Mouse (Mus musculus) kidney, embryonic 16.5 days (tissue): ENCODE measurements around the gene Aamp. TPM values are rescaled to one million over a fixed set of nuclear protein-coding genes. Genes with fewer than 3 reads are reported as not detected.
A peak's percentile ranks its signal among the peaks of the same experiment; 100 is the strongest.
"Not testable (repeated sequence)": the region's sequence is repeated elsewhere in the genome, so short reads cannot be mapped to it uniquely, and the experiment has no call there.

ENCODE experiments used
- ATAC-seq: fragments of 200-750 bp; cut with Nextera tagmentation; 2 replicates; pipeline ENCODE4 v1.8.0; 2017; ENCODE audit warnings: moderate TSS enrichment; ENCODE audit not compliant: low FRiP score, low TSS enrichment
- H3K27ac ChIP-seq: fragments of 300-500 bp; sonication (generic); 2 replicates; pipeline ENCODE4 v1.5.1; 2014; ENCODE audit warnings: low read length
- H3K27me3 ChIP-seq: fragments of 300-500 bp; sonication (generic); 2 replicates; pipeline ENCODE4 v1.6.1; 2014; ENCODE audit warnings: low read length, control low read depth, mixed read lengths; ENCODE audit not compliant: insufficient read depth
- H3K36me3 ChIP-seq: fragments of 300-500 bp; sonication (generic); 2 replicates; pipeline ENCODE4 v1.6.1; 2014; ENCODE audit warnings: low read length, control low read depth, mixed read lengths; ENCODE audit not compliant: insufficient read depth
- H3K4me1 ChIP-seq: fragments of 300-500 bp; sonication (generic); 2 replicates; pipeline ENCODE4 v1.6.1; 2014; ENCODE audit warnings: low read length, control low read depth, mixed read lengths; ENCODE audit not compliant: insufficient read depth
- H3K4me2 ChIP-seq: fragments of 300-500 bp; sonication (generic); replicated peaks from 2 replicates; pipeline ENCODE4 v1.6.1; 2014; ENCODE audit warnings: low read depth, low read length
- H3K4me3 ChIP-seq: fragments of 300-500 bp; sonication (generic); 2 replicates; pipeline ENCODE4 v1.5.1; 2014; ENCODE audit warnings: mild to moderate bottlenecking, low read length
- H3K9ac ChIP-seq: fragments of 300-500 bp; sonication (generic); replicated peaks from 2 replicates; pipeline ENCODE4 v1.6.1; 2014; ENCODE audit warnings: low read length
- H3K9me3 ChIP-seq: fragments of 300-500 bp; sonication (generic); 2 replicates; pipeline ENCODE4 v1.6.1; 2016; ENCODE audit warnings: low read length, control low read depth
- WGBS: fragments of 180-500 bp; shearing (Covaris S2); extraction: QIAGEN DNeasy Blood & Tissue Kit; methylation state at CpG from one replicate; pipeline ENCODE4 v1.1.7; 2014; 5-methylcytosine and 5-hydroxymethylcytosine counted together
- polyA plus RNA-seq: library from polyadenylated mRNA; unstranded; fragments of >200 nt; fragmentation: Nextera tagmentation; extraction: Ambion mirVana; gene quantifications from 2 replicates; pipeline ENCODE4 v1.2.1, GENCODE M21; 2015

The Aamp gene
- 322 and 350 TPM in 2 replicates for polyA plus RNA-seq

DNA sequence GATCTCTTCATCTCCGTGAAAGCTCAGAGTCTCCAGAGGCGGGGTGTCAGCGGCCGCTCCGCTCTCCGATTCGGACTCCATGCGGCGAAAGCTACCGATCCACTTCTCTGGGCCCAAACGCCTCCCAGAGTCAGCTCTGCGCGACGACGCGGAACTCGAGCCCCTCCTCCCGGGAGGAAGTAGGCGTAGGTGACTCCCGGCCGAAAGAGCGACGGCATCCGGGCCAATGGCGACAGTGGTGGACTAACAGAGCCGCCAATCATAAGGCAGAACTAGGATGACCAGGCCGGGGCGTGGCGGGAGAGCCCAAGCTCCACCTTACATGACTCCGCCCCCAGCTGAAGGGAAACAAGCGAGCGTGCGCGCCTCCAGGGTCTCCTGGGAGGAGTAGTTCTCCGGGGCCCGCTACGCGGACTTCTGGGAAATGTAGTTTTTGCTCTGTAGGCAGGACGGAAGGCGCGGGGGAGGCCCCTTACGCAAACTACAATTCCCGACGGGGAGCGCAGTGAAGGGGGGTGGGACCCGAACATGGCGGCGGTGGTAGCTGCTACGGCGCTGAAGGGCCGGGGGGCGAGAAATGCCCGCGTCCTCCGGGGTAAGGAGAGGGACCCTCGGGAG, at the start of gene Aamp, which contains the start of gene Pnkd:
TSS of gene Aamp (minus strand) at position 196 of the 618 bp plus-strand sequence.
TSS of gene Pnkd (plus strand) at position 388 of the 618 bp plus-strand sequence.
- Histone ChIP-seq H3K9me3 (no peaks in the 10 kb centered on the region), H3K27ac (peak within 1 kb of the TSS; percentile 68), H3K4me3 (peak within 1 kb of the TSS; percentile 85), H3K4me1 (peaks cover 22% of the 10 kb centered on the region), H3K9ac (peak within 1 kb of the TSS; percentile 83), H3K27me3 (no peaks in the 10 kb centered on the region), H3K4me2 (peak within 1 kb of the TSS; percentile 94), H3K36me3 (peaks cover 52% of the 10 kb centered on the region)
- ATAC-seq = peak; percentile 97
- 0% methylated on average over 56 of the region's 56 CpGs for WGBS

DNA sequence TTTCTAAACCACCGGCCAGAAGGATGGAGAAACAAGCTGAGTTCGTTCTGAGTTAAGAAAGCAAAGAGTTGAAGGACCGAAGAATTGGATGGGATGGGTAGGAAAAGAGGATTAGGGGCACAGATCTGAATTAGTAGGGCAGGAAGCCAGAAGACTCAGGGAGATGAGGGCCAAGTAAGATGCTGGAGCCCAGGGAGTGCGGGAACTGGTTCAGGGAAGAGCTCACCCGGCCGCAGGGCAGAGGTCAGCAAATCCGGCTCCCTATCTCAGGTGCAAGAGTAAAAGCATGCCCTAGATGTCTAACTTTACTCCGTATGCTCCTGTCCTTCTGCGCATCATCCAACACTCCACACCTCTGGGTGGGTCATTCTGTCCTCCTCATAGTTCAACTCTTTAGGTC, 48.4 kb upstream of the Aamp start:
- H3K27me3 ChIP-seq = no peaks in the 10 kb centered on the region
- 0 out of 2 replicates have a peak, but pooled peaks cover 2% of the 10 kb centered on the region for H3K36me3 ChIP-seq
- WGBS = 5% methylated on average over 9 of the region's 9 CpGs
- H3K4me2 ChIP-seq = peak overlapping the region; percentile 87
- no peak for ATAC-seq
- H3K27ac ChIP-seq = peak overlapping the region; percentile 79
- H3K4me1 ChIP-seq = peaks cover 35% of the 10 kb centered on the region
- no peaks in the 10 kb centered on the region for H3K9me3 ChIP-seq
- H3K4me3 ChIP-seq = peak overlapping the region; percentile 62
- peak overlapping the region; percentile 72 for H3K9ac ChIP-seq

DNA sequence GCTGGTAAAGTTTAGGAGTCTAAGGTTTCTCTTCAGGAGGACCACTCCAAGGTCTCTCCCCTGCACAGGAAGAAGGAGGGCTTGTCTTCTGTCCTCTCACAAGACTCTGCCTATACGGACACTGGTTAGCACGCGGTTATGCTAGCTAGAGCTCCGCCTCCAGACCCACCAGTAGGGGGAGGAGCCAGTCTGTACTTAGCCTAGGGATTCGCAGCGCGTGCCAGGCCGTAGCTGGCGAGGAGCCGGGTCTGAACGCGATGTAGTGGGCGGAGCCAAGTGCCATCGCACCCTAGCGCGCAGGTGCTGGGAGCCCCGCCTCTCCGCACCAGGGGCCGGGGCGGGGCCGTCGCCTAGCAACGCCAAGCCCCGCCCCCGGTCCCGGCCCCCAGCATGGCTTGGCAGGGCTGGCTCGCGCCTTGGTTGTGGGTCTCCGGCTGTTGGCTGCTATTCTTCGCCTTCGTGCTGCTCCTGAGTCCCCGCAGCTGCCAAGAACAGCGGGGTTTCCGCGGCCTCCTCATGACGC, 47.8 kb upstream of the Aamp start:
- Histone ChIP-seq H3K9me3 (no peaks in the 10 kb centered on the region), H3K4me2 (peak overlapping the region; percentile 87), H3K27ac (peak overlapping the region; percentile 79), H3K27me3 (no peaks in the 10 kb centered on the region), H3K4me3 (peak overlapping the region; percentile 62), H3K36me3 (0 out of 2 replicates have a peak, but pooled peaks cover 2% of the 10 kb centered on the region), H3K4me1 (peaks cover 35% of the 10 kb centered on the region), H3K9ac (peak overlapping the region; percentile 72)
- peak; percentile 97 for ATAC-seq
- under 1% methylated on average over 36 of the region's 36 CpGs for WGBS

DNA sequence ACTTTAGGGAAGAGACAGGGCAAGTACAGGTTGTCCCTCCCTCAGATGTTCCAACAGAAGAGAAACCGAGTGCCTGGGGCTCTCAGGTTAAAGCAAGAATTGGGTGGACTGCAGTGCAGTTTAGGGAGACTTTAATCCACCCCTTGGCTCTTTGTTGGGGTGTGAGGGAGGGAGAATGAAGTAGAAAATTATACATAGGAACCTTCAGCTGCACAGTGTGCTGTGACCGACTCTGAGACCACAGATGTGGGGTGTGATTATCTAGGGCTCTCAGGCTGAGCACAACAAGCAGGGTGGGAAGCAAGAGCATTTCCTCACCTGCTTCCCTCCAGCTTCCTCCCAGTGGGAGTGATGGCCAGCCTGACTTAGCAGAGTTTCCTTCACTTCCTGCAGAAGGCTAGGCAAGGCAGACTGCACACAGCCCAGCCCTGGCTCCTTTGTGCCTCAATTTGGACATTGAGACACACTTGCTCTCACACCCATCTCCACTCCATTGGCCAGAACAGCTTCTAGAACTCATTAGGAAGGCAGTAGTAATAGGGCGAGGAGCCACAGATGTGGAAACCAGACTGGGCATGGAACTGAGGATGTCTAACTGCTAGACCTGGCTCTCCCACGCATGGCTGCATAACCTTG, 46.6 kb upstream of the Aamp start:
- Histone ChIP-seq H3K27me3 (no peaks in the 10 kb centered on the region), H3K27ac (peak overlapping the region; percentile 79), H3K4me1 (peaks cover 35% of the 10 kb centered on the region), H3K4me2 (no peak overlapping the region), H3K9ac (no peak overlapping the region), H3K36me3 (no peaks in the 10 kb centered on the region), H3K9me3 (no peaks in the 10 kb centered on the region), H3K4me3 (no peak overlapping the region)
- 63% methylated on average over 4 of the region's 4 CpGs for WGBS
- no peak for ATAC-seq

DNA sequence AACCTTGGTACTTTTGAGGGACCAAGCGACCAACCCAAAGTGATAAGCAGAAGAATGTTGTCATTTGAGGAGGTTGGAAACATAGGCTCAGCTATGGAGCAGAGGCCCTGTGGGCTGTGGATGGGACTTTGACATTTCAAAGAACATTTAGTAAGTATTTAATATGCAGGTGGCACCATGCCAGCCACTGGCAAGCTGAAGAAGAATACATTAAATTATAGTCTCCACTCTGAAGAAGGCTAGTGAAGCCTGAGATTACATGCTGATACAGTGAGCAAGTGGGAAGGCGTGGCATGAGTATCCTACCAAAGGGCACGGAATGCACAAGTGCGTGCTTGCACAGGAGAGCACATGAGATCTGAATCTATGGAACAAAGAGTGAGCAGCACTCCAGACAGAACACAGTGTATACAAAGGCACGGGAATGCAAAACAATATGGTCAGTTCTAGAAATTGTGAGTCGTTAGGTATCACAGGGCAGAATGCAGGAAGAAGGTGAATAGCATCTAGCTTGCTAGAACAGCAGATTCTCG, 45.4 kb upstream of the Aamp start:
- no peaks in the 10 kb centered on the region for H3K9me3 ChIP-seq
- H3K27me3 ChIP-seq = no peaks in the 10 kb centered on the region
- H3K4me2 ChIP-seq = no peak overlapping the region
- H3K4me1 ChIP-seq = peaks cover 35% of the 10 kb centered on the region
- no peak overlapping the region for H3K9ac ChIP-seq
- no peak for ATAC-seq
- peak overlapping the region; percentile 79 for H3K27ac ChIP-seq
- no peaks in the 10 kb centered on the region for H3K36me3 ChIP-seq
- no peak overlapping the region for H3K4me3 ChIP-seq
- WGBS = 78% methylated on average over 7 of the region's 7 CpGs

DNA sequence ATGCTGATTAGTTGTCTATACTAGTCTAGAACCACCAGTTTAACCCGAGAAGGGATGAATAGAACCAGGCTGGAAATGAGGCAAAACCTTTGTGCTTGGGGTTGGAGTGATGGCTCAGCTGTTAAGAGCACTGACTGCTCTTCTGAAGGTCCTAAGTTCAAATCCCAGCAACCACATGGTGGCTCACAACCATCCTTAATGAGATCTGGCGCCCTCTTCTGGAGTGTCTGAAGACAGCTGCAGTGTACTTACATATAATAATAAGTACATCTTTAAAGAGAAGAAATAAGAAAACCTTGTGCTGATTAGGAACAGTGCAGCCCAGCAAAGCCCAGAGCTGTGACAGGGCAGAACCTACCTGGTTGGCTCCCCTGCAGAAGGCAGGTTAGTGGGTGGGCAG, 42.4 kb upstream of the Aamp start:
- H3K9ac ChIP-seq, H3K36me3 ChIP-seq, H3K9me3 ChIP-seq, H3K4me3 ChIP-seq, H3K27ac ChIP-seq, H3K27me3 ChIP-seq, H3K4me2 ChIP-seq, ATAC-seq: not testable (repeated sequence)
- H3K4me1 ChIP-seq = peaks cover 19% of the 10 kb centered on the region
- 88% methylated on average over 2 of the region's 2 CpGs for WGBS

DNA sequence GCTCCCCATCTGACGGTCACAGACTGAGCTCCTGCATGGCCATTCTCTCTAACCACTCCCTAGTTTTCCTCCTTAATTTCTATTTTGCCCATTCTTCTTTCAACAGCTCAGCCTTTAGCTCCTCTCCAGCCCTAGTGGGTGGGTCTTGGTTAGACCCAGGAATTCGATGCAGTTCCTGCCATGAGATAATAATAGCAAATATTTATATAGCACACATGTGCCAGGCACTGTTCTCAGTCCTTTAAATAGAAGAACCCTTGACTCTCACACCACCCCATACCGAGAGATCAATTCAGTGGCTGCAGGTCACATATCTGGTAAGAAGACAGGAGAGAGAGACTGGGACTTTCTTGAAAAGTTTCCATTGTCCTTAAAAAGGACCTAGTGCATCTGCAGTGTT, 36.9 kb upstream of the Aamp start:
- H3K27me3 ChIP-seq = no peaks in the 10 kb centered on the region
- no peak overlapping the region for H3K4me2 ChIP-seq
- no peak for ATAC-seq
- 0 out of 2 replicates have a peak, but pooled peaks cover 3% of the 10 kb centered on the region for H3K4me1 ChIP-seq
- no peaks in the 10 kb centered on the region for H3K36me3 ChIP-seq
- WGBS = 84% methylated on average over 3 of the region's 3 CpGs
- no peak overlapping the region for H3K9ac ChIP-seq
- H3K4me3 ChIP-seq = no peak overlapping the region
- no peak overlapping the region for H3K27ac ChIP-seq
- H3K9me3 ChIP-seq = no peaks in the 10 kb centered on the region

DNA sequence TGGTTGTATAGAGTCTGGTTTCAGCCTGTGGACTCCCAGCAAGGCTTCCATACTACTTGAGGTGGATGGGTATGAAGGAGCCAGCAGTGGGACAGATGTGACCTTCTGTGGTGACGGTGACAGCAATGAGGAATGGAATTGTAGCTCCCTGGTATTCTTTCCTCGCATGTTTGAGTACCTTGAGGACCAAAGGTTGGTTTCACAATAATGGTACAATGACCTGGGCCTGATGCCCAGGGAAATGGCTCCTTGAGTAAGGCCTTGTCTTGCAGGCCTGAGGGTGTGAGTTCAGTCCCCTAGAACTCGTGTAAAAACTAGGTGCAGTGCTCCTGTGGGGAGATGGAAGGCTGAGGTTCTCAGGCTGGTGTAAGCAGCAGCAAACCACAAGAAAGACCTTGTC, 34.2 kb upstream of the Aamp start:
- no peak for ATAC-seq
- no peaks in the 10 kb centered on the region for H3K27me3 ChIP-seq
- H3K36me3 ChIP-seq = no peaks in the 10 kb centered on the region
- 89% methylated on average over 3 of the region's 3 CpGs for WGBS
- no peaks in the 10 kb centered on the region for H3K9me3 ChIP-seq
- no peak overlapping the region for H3K27ac ChIP-seq
- no peak overlapping the region for H3K9ac ChIP-seq
- no peak overlapping the region for H3K4me3 ChIP-seq
- 0 out of 2 replicates have a peak, but pooled peaks cover 3% of the 10 kb centered on the region for H3K4me1 ChIP-seq
- no peak overlapping the region for H3K4me2 ChIP-seq

DNA sequence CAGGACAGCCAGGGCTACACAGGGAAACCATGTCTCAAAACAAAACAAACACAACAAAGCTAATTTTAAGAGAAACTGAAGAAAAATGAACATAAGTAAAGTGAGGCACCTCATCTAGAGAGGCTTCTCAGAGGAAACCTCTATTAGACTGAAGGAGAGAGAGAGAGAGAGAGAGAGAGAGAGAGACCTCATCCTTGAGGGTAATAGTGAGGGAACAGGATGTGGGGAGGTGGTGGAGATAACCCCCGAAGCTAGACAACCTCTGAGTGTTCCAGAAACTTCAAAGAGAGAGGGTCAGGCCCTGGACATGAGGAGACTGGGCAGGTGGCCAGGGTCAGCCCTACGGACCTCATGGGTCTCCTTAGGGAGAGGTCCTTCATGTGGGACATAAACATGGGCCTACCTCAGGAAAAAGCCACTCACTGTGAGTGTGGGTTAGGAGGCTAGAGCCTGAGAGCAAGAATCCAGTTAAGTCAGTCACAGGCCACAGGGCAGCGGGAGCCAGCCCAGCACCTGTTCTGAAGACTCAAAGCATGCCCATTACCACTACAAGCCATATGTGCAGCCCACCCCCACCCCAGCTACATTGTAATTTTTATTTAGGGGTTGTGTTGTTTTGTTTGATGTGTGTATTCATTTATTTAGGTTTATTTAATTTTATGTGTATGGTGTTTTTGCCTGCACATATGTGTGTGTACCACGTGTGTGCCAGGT, 31.7 kb upstream of the Aamp start:
- H3K4me3 ChIP-seq = no peak overlapping the region
- ATAC-seq = no peak
- no peaks in the 10 kb centered on the region for H3K9me3 ChIP-seq
- 74% methylated on average over 4 of the region's 4 CpGs for WGBS
- H3K27me3 ChIP-seq = no peaks in the 10 kb centered on the region
- no peak overlapping the region for H3K4me2 ChIP-seq
- no peak overlapping the region for H3K27ac ChIP-seq
- H3K9ac ChIP-seq = no peak overlapping the region
- H3K36me3 ChIP-seq = no peaks in the 10 kb centered on the region
- H3K4me1 ChIP-seq = 0 out of 2 replicates have a peak, but pooled peaks cover 3% of the 10 kb centered on the region
